Mouse (Mus musculus) megakaryocyte, embryonic 14.5 days (primary cell): ENCODE results near the gene Bmx. TPM values are rescaled to one million over a fixed set of nuclear protein-coding genes. Genes with fewer than 3 reads are reported as not detected.

Source experiments
- H3K27me3 ChIP-seq: replicated peaks from 2 replicates; pipeline ENCODE3; 2012; ENCODE audit warnings: inconsistent platforms
- H3K36me3 ChIP-seq: replicated peaks from 2 replicates; pipeline ENCODE3; 2012; ENCODE audit warnings: low read length, inconsistent platforms, mixed read lengths
- H3K4me1 ChIP-seq: 2 replicates; pipeline ENCODE4 v1.6.1; 2012; ENCODE audit warnings: inconsistent platforms
- H3K4me3 ChIP-seq: replicated peaks from 2 replicates; pipeline ENCODE3; 2012; ENCODE audit warnings: moderate library complexity, mild to moderate bottlenecking, inconsistent platforms
- H3K9me3 ChIP-seq: 2 replicates; pipeline ENCODE4 v1.6.1; 2012; ENCODE audit warnings: inconsistent platforms
- FLI1 ChIP-seq: IDR thresholded peaks from 2 replicates; pipeline ENCODE4 v1.6.1; 2012; ENCODE audit warnings: low read length, inconsistent platforms, mixed read lengths
- GATA1 ChIP-seq: IDR thresholded peaks from 3 replicates; pipeline ENCODE4 v1.6.1; 2012; ENCODE audit warnings: mixed read lengths, low read length, inconsistent platforms, borderline replicate concordance
- polyA plus RNA-seq: library from polyadenylated mRNA; stranded (reverse); fragments of >175 nt; gene quantifications from 2 replicates; pipeline ENCODE4 v1.2.3, GENCODE M21; 2012; ENCODE audit warnings: low replicate concordance; ENCODE audit not compliant: insufficient read depth

Bmx gene
- polyA plus RNA-seq, 1 experiment = not detected

GRCm38 (mm10) chrX:164262286-164262685 lies 4.3 kb upstream of the Bmx start:
- peaks cover 9% of the 10 kb centered on the region for H3K27me3 ChIP-seq
- peaks cover 16% of the 10 kb centered on the region for H3K4me1 ChIP-seq
- no peaks in the 10 kb centered on the region for H3K36me3 ChIP-seq
- no peak overlapping the region for H3K4me3 ChIP-seq
- H3K9me3 ChIP-seq = no peaks in the 10 kb centered on the region
- TF ChIP-seq FLI1 (no peak), GATA1 (no peak)

GRCm38 (mm10) chrX:164258662-164259061 lies 669 bp upstream of the Bmx start:
- H3K4me3 ChIP-seq = peak overlapping the region; percentile 23
- H3K9me3 ChIP-seq = no peaks in the 10 kb centered on the region
- TF ChIP-seq GATA1 = no peak
- TF ChIP-seq FLI1 = no peak
- peaks cover 16% of the 10 kb centered on the region for H3K4me1 ChIP-seq
- no peaks in the 10 kb centered on the region for H3K36me3 ChIP-seq
- H3K27me3 ChIP-seq = peaks cover 9% of the 10 kb centered on the region

DNA sequence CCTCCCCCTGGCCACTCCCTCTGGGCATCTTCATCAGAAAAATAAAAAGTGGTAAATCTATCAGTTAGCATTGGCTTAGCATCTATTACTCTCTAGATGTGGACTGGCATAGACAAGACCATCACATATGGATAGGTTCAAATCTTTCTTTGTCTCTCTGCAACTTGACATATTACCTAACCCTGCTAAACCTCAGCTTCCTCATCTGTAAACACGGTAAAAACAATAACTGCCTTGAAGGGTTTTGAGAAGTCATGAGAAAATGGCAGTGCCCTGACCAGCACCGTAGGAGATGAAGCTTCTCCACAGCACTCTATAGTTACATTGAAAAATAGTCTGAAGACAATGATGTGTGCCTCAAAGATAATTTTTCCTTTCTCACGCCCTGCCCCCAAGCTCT lies 1.5 kb downstream of the Bmx start:
- Histone ChIP-seq H3K4me3 (no peak overlapping the region), H3K36me3 (no peaks in the 10 kb centered on the region)

GRCm38 (mm10) chrX:164246722-164247121 lies 11.3 kb downstream of the Bmx start:
- TF ChIP-seq GATA1 = no peak
- TF ChIP-seq FLI1 = no peak
- Histone ChIP-seq H3K36me3 (no peaks in the 10 kb centered on the region), H3K4me1 (0 out of 2 replicates have a peak, but pooled peaks cover 3% of the 10 kb centered on the region), H3K9me3 (no peaks in the 10 kb centered on the region), H3K4me3 (no peak overlapping the region), H3K27me3 (peaks cover 10% of the 10 kb centered on the region)

More for the DNA sequence above, 1.5 kb downstream of the Bmx start:
- H3K4me1 ChIP-seq = peaks cover 16% of the 10 kb centered on the region
- H3K9me3 ChIP-seq = no peaks in the 10 kb centered on the region
- peaks cover 3% of the 10 kb centered on the region for H3K27me3 ChIP-seq
- TF ChIP-seq FLI1 = no peak
- no peak for TF ChIP-seq GATA1

DNA sequence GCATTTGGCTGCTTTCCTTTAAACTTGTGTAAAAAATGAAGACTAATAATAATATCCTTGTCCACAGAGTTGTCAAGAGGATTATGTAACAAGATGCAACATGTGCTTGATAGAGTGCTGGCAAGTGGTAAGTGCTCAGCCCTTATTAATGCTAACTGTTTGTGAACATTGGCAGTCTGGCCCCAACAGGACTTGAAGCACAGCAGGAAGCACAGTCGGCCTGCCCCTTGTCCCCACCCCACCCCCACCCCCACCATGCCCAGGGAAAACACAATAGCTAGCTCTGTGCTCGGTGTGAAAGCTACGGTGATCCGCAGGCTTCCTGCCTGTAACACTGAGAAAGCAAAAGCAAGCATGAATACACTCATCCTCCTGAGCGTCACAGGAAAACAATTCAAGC lies 12.3 kb downstream of the Bmx start:
- Histone ChIP-seq H3K4me3 (peak overlapping the region; percentile 7), H3K9me3 (no peaks in the 10 kb centered on the region), H3K36me3 (no peaks in the 10 kb centered on the region), H3K27me3 (peaks cover 10% of the 10 kb centered on the region), H3K4me1 (0 out of 2 replicates have a peak, but pooled peaks cover 3% of the 10 kb centered on the region)
- TF ChIP-seq FLI1 (no peak), GATA1 (no peak)

- TF ChIP-seq FLI1 (no peak), GATA1 (no peak)
- no peaks in the 10 kb centered on the region for H3K4me1 ChIP-seq
- H3K36me3 ChIP-seq = no peaks in the 10 kb centered on the region
- peaks cover 3% of the 10 kb centered on the region for H3K27me3 ChIP-seq
- H3K9me3 ChIP-seq = no peaks in the 10 kb centered on the region; the same call in 1 of the 2 replicates
- H3K4me3 ChIP-seq = no peak overlapping the region
These were observed 24.6 kb downstream of the Bmx start for GRCm38 (mm10) chrX:164233380-164233779.

DNA sequence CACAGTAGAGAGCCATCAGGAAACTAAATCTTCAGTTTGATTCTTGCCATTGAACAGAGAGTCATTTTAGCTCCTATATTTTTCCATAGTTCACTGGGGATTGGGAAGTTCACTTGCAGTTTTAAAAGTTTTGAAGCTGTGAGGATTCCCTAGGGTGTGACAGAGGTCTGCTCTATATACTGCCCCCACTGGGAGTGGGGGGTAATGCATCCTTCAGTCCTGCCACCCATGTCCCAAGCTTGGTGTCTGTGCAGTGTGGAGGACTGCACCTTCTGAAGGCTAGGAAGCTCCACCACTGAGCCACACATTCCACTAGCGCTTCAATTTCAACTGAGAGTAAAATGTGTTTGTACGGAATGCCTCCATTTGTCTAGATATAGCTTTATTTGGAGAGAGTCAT lies 36.0 kb downstream of the Bmx start:
- H3K4me3 ChIP-seq = no peak overlapping the region
- TF ChIP-seq FLI1 (no peak), GATA1 (no peak)
- no peaks in the 10 kb centered on the region for H3K4me1 ChIP-seq
- H3K36me3 ChIP-seq = no peaks in the 10 kb centered on the region
- no peaks in the 10 kb centered on the region for H3K27me3 ChIP-seq
- H3K9me3 ChIP-seq = no peaks in the 10 kb centered on the region

- Histone ChIP-seq H3K9me3 (no peaks in the 10 kb centered on the region), H3K4me3 (no peak overlapping the region), H3K27me3 (peaks cover 4% of the 10 kb centered on the region), H3K36me3 (no peaks in the 10 kb centered on the region), H3K4me1 (peaks cover 11% of the 10 kb centered on the region)
- TF ChIP-seq GATA1 = no peak
- TF ChIP-seq FLI1 = no peak
These were observed 57.4 kb downstream of the Bmx start for GRCm38 (mm10) chrX:164200547-164200946.

- H3K9me3 ChIP-seq = no peaks in the 10 kb centered on the region
- H3K27me3 ChIP-seq = peaks cover 4% of the 10 kb centered on the region
- no peak for TF ChIP-seq GATA1
- no peak for TF ChIP-seq FLI1
- peaks cover 11% of the 10 kb centered on the region for H3K4me1 ChIP-seq
- no peak overlapping the region for H3K4me3 ChIP-seq
- no peaks in the 10 kb centered on the region for H3K36me3 ChIP-seq
These were observed 60.3 kb downstream of the Bmx start for GRCm38 (mm10) chrX:164197679-164198078.

DNA sequence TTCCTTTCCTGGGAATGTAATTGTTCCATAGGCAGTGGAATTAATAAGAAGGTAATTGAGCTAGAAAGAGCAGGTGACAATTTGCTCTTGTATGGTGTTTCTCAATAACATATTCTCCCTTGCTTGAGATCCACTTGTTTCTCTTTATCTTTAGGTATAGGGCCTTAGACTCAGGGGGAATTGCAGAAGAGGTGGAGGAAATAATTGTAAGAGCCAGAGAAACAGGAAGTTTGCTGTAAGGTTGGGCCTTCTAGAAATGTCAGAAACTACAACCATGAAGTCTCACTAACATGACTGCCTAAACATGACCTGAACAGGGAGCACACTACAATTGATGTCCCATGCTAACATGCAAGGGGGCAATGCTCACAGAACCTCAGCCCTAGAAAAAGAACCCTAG lies 68.1 kb downstream of the Bmx start:
- no peaks in the 10 kb centered on the region for H3K36me3 ChIP-seq
- no peaks in the 10 kb centered on the region for H3K9me3 ChIP-seq
- no peak for TF ChIP-seq GATA1
- no peak for TF ChIP-seq FLI1
- H3K4me3 ChIP-seq = no peak overlapping the region
- no peaks in the 10 kb centered on the region for H3K4me1 ChIP-seq
- H3K27me3 ChIP-seq = peaks cover 6% of the 10 kb centered on the region

DNA sequence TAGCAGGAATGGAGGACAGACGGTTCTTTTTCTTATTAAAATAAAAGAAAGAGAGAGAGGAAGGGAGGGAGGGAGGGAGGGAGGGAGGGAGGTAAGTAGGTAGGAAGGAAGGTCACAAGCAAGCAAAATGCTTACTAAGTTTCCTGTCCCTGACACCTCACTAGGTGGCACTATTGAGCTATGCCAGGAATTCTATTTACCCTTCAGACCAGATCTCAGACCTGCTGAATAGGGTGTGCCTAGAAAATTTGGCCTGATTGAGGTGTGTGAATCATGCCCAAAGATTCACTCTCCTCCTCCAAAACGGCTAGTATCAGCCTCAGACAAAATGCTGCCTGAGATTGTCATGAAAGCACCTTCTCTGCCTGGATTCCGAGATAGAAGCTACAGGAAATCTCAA lies 74.1 kb downstream of the Bmx start:
- H3K9me3 ChIP-seq = no peaks in the 10 kb centered on the region
- H3K36me3 ChIP-seq = no peaks in the 10 kb centered on the region
- no peaks in the 10 kb centered on the region for H3K4me1 ChIP-seq
- TF ChIP-seq FLI1 = no peak
- no peak for TF ChIP-seq GATA1
- peaks cover 16% of the 10 kb centered on the region for H3K27me3 ChIP-seq
- H3K4me3 ChIP-seq = no peak overlapping the region
